Mouse (Mus musculus) hindbrain, embryonic 12.5 days (tissue): ENCODE measurements around the gene Chfr. TPM values are rescaled to one million over a fixed set of nuclear protein-coding genes. Genes with fewer than 3 reads are reported as not detected.

Experiments
- ATAC-seq: fragments of 200-750 bp; cut with Nextera tagmentation; 2 replicates; pipeline ENCODE4 v1.8.0; 2017; ENCODE audit warnings: moderate TSS enrichment; ENCODE audit not compliant: low FRiP score
- H3K27ac ChIP-seq: fragments of 300-500 bp; sonication (generic); 2 replicates; pipeline ENCODE4 v1.5.1; 2016; ENCODE audit warnings: mild to moderate bottlenecking
- H3K27me3 ChIP-seq: fragments of 300-500 bp; sonication (generic); 2 replicates; pipeline ENCODE4 v1.6.1; 2016; ENCODE audit warnings: mild to moderate bottlenecking
- H3K36me3 ChIP-seq: fragments of 300-500 bp; sonication (generic); 2 replicates; pipeline ENCODE4 v1.6.1; 2016; ENCODE audit warnings: mild to moderate bottlenecking
- H3K4me1 ChIP-seq: fragments of 300-500 bp; sonication (generic); 2 replicates; pipeline ENCODE4 v1.6.1; 2016
- H3K4me2 ChIP-seq: fragments of 300-500 bp; sonication (generic); replicated peaks from 2 replicates; pipeline ENCODE4 v1.6.1; 2016; ENCODE audit warnings: mild to moderate bottlenecking
- H3K4me3 ChIP-seq: fragments of 300-500 bp; sonication (generic); 2 replicates; pipeline ENCODE4 v1.5.1; 2016; ENCODE audit warnings: mild to moderate bottlenecking
- H3K9ac ChIP-seq: fragments of 300-500 bp; sonication (generic); 2 replicates; pipeline ENCODE4 v1.6.1; 2016; ENCODE audit warnings: mild to moderate bottlenecking, moderate library complexity
- H3K9me3 ChIP-seq: fragments of 300-500 bp; sonication (generic); replicated peaks from 2 replicates; pipeline ENCODE4 v1.6.1; 2016; ENCODE audit warnings: mild to moderate bottlenecking
- WGBS: fragments of 180-500 bp; shearing (Covaris S2); methylation state at CpG from one replicate; pipeline ENCODE4 v1.1.7; 2016; 5-methylcytosine and 5-hydroxymethylcytosine counted together
- polyA plus RNA-seq: library from polyadenylated mRNA; unstranded; fragments of >200 nt; fragmentation: Nextera tagmentation; extraction: Ambion mirVana; gene quantifications from 2 replicates; pipeline ENCODE4 v1.2.1, GENCODE M21; 2016

The Chfr gene
- polyA plus RNA-seq, 1 experiment from 2014 or later, result 93.5 TPM

DNA sequence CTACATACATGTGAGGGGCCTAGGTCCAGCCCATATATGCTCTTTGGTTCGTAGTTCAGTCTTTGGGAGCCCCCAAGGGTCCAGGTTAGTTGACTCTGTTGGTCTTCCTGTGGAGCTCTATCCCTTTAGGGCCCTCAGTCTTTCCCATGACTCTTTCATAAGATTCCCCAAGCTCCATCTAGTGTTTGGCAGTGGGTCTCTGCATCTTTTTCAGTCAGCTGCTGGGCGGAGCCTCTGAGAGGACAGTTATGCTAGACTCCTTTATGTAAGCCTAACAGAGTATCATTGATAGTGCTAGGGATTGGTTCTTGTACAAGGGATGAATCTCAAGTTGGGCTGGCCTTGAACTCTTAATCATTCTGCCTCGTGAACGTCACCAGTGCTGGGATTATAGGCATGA, 84.7 kb downstream of the Chfr start:
- Histone ChIP-seq H3K36me3 (peaks cover 81% of the 10 kb centered on the region), H3K9me3 (no peaks in the 10 kb centered on the region), H3K9ac (no peak overlapping the region), H3K4me2 (no peak overlapping the region), H3K4me1 (no peaks in the 10 kb centered on the region), H3K27me3 (no peaks in the 10 kb centered on the region), H3K27ac (no peak overlapping the region), H3K4me3 (no peak overlapping the region)
- 95% methylated on average over 4 of the region's 4 CpGs for WGBS
- ATAC-seq, result no peak

Other genes with a start within 250 kb of the Chfr start
- 0.52 and 0.53 TPM in 2 replicates for gene Gm15446, start 212.4 kb upstream of the Chfr start, polyA plus RNA-seq
- 22.2 and 25.1 TPM in 2 replicates for gene Zfp932, start 139.3 kb upstream of the Chfr start, polyA plus RNA-seq
- 5.4 and 7.5 TPM in 2 replicates for gene Gm17655, start 63.3 kb upstream of the Chfr start, polyA plus RNA-seq
- gene Gm35315, start 41.4 kb upstream of the Chfr start, polyA plus RNA-seq, result 1.0 and 1.1 TPM in 2 replicates
- gene Plcxd1, start 35.9 kb upstream of the Chfr start, polyA plus RNA-seq, result 1.3 and 1.6 TPM in 2 replicates
- gene Gtpbp6, start 27.6 kb upstream of the Chfr start, polyA plus RNA-seq, result 53.7 and 55.8 TPM in 2 replicates
- 11.4 and 12.5 TPM in 2 replicates for gene Zfp605, start 25.8 kb upstream of the Chfr start, polyA plus RNA-seq
- gene Golga3, start 40.9 kb downstream of the Chfr start, polyA plus RNA-seq, result 29.1 and 30.7 TPM in 2 replicates
- 36.7 and 38.6 TPM in 2 replicates for gene Ankle2, start 95.2 kb downstream of the Chfr start, polyA plus RNA-seq
- 77.5 and 81.0 TPM in 2 replicates for gene Pgam5, start 134.1 kb downstream of the Chfr start, polyA plus RNA-seq
- gene Pxmp2, start 150.3 kb downstream of the Chfr start, polyA plus RNA-seq, result 7.4 and 9.5 TPM in 2 replicates
- gene Pole, start 150.5 kb downstream of the Chfr start, polyA plus RNA-seq, result 18.7 and 21.8 TPM in 2 replicates
- gene P2rx2, start 207.4 kb downstream of the Chfr start, polyA plus RNA-seq, result 2.1 and 3.2 TPM in 2 replicates
- not detected in 2 replicates for gene Lrcol1, start 208.9 kb downstream of the Chfr start, polyA plus RNA-seq